Mouse (Mus musculus) kidney, adult 2 months (tissue): Measurements from ENCODE around the gene Chrm3.

Source experiments
- CTCF ChIP-seq: fragments of 200-500 bp; conservative IDR thresholded peaks from 2 replicates; pipeline ENCODE4 v1.5.1; 2011; ENCODE audit warnings: low read depth, mild to moderate bottlenecking, control low read depth, low read length, moderate library complexity, mixed read lengths; ENCODE audit not compliant: insufficient read depth, insufficient read length
- POLR2A ChIP-seq: fragments of 200-500 bp; IDR thresholded peaks from one replicate; pipeline ENCODE4 v1.6.1; 2011; ENCODE audit warnings: low read depth, low read length, control low read depth

- no peak for TF ChIP-seq POLR2A
- TF ChIP-seq CTCF = no peak
These were observed 76.3 kb downstream of the Chrm3 start for GRCm38 (mm10) chr13:10284331-10284730.
